Mouse (Mus musculus) liver, adult 2 months (tissue): ENCODE results near the gene Rnf207.

Source experiments
- CTCF ChIP-seq: fragments of 200-500 bp; IDR thresholded peaks from 2 replicates; pipeline ENCODE4 v1.5.1; 2011; ENCODE audit warnings: low read depth, low read length, control low read depth
- POLR2A ChIP-seq: fragments of 200-500 bp; IDR thresholded peaks from 2 replicates; pipeline ENCODE4 v1.6.1; 2011; ENCODE audit warnings: low read length, control low read depth; ENCODE audit not compliant: insufficient read depth; ENCODE audit errors: extremely low read depth

GRCm38 (mm10) chr4:152345120-152345889 lies 26.5 kb upstream of the Rnf207 start:
- TF ChIP-seq CTCF (no peak), POLR2A (no peak)
